Mouse (Mus musculus): ENCODE measurements around the gene Slc37a1.
"Not testable (repeated sequence)": the region's sequence is repeated elsewhere in the genome, so short reads cannot be mapped to it uniquely, and the experiment has no call there.

The Slc37a1 gene

DNA sequence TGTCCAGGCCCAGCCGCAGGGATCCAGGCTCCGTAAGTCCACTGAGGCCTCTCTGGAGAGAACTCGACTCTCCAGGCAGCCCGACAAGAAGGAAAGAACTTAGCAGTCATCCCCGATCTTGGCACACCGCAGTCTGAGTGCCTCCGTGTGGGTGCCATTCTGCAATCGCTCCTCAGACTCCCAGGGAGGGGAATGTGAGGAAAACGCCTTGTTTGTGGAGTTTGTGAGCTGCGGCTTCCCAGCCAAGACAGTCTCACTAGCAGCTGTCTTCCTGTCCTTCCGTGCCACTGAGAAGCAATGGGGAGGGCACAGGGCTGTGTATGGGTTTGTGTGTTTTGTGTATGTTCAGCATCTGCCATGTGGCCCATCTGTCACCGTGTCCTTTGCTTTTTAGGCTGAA is 62.8 kb downstream of the Slc37a1 start:
- no peak for DNase-seq (ENCODE audit: low spot score)

GRCm38 (mm10) chr17:31351984-31352383 is 65.4 kb downstream of the Slc37a1 start:
- DNase-seq (ENCODE audit: low spot score), result no peak

- DNase-seq (ENCODE audit: low spot score), result no peak
Measured at GRCm38 (mm10) chr17:31353255-31353654, 66.7 kb downstream of the Slc37a1 start.

GRCm38 (mm10) chr17:31354684-31355083 is 68.1 kb downstream of the Slc37a1 start:
- not testable (repeated sequence) for DNase-seq (ENCODE audit: low spot score)

DNA sequence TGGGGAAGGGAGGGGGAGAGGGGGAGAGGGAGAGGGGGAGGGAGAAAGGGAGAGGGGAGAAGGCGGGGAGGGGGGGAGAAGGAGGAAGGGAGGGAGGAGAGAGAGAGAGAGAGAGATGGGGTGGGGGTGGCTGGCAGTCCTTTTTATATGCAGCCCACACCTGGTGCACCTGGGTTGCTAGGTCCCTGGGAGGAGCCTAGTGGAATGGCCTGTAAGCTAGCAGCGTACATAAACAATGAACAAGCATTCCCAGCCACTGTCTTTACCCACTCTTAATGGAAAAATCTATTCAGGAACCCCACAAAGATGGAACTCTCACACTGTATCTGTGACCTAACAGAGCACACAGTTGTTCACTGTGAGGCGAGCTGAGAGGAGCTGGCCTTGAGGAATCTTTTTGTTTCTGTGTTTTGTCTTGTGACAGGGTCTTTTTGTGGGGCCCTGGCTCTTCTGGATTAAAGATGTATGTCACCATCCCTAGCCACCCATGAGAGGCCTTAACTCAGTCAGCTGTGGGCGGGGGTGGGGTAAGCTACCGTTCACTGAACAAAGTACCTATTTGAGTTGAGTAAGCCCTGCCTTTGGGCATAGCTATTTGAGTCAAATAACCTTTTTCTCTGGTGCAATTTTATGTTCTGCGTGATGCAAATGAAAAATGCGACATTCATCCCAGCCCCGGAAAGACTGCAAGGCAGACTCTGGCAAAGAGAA is 69.4 kb downstream of the Slc37a1 start:
- DNase-seq (ENCODE audit: low spot score), result no peak

DNA sequence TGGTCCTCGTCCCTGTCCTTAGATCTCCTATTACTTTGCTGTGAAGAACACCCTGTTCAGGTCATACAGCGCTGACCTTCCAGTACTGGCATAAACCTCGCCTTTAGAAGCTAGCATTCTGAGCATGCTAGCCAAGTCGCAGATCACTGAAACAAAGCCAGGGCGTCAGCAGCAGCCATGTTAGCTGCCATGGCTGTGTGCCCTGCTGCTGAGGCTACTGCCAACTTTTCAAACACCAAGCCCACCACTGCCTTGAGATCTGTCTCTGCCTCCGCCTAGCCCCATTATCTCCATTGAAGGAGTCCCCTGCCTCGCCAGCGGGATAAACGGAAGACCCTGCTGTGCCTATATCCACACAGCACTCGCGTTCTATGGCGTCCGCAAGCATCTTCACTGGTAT is 74.0 kb downstream of the Slc37a1 start:
- no peak for DNase-seq (ENCODE audit: low spot score)

DNA sequence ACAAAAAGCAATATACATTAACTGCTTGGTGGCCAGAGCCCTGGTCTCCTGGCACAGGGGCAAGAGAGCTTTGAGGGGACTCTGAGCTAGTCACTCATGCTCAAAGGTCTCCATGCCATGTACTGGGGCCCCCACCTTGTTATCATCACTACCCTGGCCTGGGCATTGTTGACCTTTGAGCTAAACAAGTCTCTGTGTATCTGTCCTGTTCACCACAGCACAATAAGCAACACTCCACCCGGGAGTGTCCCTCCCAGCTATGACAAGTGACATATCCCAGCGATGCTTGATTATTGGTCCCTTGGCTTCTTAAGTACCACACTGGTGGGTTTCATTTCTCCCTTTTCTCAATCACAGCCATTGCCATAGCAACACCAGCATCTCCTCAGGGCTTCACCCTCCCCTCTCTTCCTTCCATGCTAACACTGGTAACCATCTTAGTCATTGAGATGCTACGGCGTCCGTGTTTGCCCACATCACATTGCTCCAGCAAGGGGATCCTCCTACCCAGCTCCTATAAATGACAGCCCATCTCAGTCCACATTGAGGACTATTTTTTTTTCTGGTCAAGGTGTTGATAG is 79.1 kb downstream of the Slc37a1 start:
- no peak for DNase-seq (ENCODE audit: low spot score)

- DNase-seq (ENCODE audit: low spot score), result no peak
Measured at GRCm38 (mm10) chr17:31370221-31370620, 83.6 kb downstream of the Slc37a1 start.

GRCm38 (mm10) chr17:31370931-31371330 is 84.3 kb downstream of the Slc37a1 start:
- DNase-seq (ENCODE audit: low spot score), result no peak

- peak; percentile 58 for DNase-seq (ENCODE audit: low spot score)
Measured at GRCm38 (mm10) chr17:31377961-31378360, 91.4 kb downstream of the Slc37a1 start.

DNA sequence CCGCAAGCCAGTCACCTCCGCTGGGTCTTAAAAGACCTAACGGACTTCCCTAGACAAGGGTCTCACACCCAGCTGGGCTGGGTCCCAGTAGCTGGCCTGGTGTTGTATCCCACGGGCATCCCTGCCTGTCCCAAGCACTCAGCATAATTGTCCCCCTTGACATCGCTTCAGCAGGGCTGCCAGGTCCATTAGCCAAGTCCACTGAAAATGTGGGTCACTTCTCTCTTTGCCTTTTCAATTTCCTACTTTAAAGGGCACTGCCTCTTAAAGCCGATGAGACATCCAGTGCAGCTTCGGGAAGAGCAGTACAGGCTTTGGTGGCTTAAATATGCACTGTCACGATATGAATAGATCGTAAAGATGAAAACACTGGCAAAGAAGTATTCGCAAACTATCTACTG is 91.8 kb downstream of the Slc37a1 start:
- DNase-seq (ENCODE audit: low spot score), result no peak

DNA sequence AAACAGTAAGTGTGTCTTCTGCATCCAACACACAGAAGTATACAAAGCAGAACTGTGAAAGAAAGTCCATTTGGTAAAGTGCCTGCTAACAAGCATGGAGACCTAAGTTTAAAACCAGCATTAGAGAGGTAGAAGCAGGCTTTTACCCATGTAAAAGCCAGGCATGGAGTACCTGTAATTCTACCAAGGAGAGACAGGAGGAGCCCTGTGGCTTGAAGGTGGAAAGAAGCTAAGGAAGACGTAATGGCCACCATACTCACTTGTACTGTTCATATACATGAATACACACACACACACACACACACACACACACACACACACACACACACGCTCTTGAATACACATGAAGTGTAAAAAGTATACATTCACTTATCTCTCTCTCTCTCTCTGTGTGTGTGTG is 92.5 kb downstream of the Slc37a1 start:
- DNase-seq (ENCODE audit: low spot score), result no peak

DNA sequence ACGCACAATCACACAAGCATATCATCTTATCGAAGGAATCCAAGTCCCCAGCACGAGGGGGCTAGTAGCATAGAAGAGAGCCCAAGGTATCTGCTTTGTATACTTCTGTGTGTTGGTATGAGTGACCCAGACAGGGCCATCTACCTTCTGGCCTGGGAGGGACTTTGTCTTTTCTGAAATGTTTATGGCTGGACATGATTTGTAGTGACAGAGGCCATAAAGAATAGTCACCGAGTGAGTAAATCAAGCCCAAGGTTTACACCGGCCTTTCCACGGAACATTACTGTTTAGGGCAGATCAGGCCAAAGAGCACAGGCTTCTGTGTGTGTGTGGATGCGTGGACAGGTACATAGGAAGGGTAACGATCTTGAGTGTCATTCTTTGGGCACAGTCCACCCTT is 93.3 kb downstream of the Slc37a1 start:
- DNase-seq (ENCODE audit: low spot score), result no peak

DNA sequence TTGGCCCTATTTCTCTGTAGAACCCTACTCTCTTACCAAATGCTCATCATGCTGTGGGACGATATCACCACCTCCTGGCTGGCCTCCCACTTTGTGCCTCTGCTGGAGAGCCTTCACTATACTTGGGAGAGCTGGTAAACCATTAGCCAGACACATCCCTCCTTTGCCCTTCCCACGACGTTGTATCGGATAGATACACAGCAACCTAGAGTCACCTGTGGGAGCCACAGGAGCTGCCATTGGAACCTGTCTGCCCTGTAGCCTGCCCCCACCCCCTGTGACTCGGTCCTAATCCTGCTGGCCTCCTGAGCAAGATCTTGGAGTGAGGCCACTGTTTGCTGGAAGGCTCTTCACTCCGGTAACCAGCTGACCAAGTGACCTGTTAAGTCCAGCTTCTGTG is 96.7 kb downstream of the Slc37a1 start:
- no peak for DNase-seq (ENCODE audit: low spot score)

- no peak for DNase-seq (ENCODE audit: low spot score)
Measured at GRCm38 (mm10) chr17:31384968-31385627, 98.5 kb downstream of the Slc37a1 start.

- DNase-seq (ENCODE audit: low spot score), result peak; percentile 58
Measured at GRCm38 (mm10) chr17:31385671-31386665, 99.4 kb downstream of the Slc37a1 start, which contains the start of gene Pde9a. Gene Pde9a, plus strand, starts transcription at chr17:31386210.

GRCm38 (mm10) chr17:31386766-31387275 is 100.2 kb downstream of the Slc37a1 start:
- DNase-seq (ENCODE audit: low spot score), result no peak

GRCm38 (mm10) chr17:31389432-31390050 is 102.9 kb downstream of the Slc37a1 start:
- DNase-seq (ENCODE audit: low spot score), result no peak

GRCm38 (mm10) chr17:31391462-31391861 is 104.9 kb downstream of the Slc37a1 start:
- DNase-seq (ENCODE audit: low spot score), result no peak

- no peak for DNase-seq (ENCODE audit: low spot score)
Measured at GRCm38 (mm10) chr17:31392041-31392440, 105.4 kb downstream of the Slc37a1 start.

- DNase-seq (ENCODE audit: low spot score), result no peak
Measured at GRCm38 (mm10) chr17:31393811-31394210, 107.2 kb downstream of the Slc37a1 start.

Data from urinary bladder, postnatal 25 days (tissue).